Mouse (Mus musculus): ENCODE measurements around the gene Myo1h. TPM values are rescaled to one million over a fixed set of nuclear protein-coding genes. Genes with fewer than 3 reads are reported as not detected.

Gene Myo1h
- polyA plus RNA-seq (2012; rRNA removed), result 1.1 and 2.1 TPM in 2 replicates

DNA sequence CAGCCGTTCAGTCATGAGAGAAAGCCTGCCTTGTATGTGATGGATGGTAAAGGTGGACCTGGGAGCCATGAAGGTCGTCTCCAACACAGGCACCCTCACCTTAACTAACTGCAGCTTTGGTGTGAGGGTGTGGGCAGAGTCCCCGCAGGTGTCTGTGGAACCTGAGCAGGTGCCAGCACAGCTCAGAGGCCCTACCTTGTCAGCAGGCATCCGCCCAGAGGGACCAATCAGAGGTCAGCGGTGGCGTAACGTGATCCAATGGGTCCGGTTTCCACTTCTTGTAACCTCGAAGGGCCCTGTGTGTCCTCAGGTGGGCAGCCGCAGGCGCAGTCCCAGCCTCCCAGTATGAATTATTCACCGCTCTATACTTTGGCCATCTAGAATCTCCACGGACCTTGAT lies at the start of gene Myo1h:
TSS of gene Myo1h (plus strand) at position 293 of the 400 bp plus-strand sequence.

DNA sequence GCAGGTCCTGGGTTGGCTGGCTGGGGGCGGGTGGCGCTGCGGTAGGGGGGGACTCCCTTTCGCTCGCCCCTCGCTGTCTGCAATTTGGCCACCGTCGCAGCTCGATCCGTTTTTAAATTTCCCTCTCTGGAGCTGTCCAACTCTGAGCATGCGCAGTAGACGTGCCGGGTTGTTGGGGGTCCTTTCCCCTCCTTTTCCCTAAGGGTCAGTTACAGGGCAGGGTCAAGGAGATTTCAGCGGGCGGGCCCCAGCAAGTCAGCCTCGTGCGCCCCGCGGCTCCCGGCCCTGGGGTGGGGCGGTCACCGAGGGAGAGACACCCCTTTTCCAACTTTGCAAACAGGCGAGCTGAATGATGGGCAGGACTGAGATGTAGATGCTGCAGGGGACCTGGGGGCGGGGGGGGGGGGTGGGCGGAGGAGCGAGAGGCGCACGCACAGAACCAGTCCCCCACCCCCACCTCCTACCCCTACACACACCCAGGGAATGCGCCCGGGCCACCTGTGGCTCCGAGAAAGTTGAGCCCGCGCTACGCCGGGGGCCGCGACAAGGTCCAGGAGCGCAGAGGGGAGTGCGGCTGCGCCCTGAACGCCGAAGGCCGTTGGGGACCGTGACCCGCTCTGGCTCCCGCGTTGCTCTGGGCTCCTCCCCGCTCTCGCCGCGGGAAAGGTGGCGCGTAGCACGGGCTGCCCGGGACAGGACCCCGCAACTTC lies 15.1 kb upstream of the Myo1h start, which contains the start of gene Foxn4:
TSS of gene Foxn4 (minus strand) at position 115 of the 710 bp plus-strand sequence.

DNA sequence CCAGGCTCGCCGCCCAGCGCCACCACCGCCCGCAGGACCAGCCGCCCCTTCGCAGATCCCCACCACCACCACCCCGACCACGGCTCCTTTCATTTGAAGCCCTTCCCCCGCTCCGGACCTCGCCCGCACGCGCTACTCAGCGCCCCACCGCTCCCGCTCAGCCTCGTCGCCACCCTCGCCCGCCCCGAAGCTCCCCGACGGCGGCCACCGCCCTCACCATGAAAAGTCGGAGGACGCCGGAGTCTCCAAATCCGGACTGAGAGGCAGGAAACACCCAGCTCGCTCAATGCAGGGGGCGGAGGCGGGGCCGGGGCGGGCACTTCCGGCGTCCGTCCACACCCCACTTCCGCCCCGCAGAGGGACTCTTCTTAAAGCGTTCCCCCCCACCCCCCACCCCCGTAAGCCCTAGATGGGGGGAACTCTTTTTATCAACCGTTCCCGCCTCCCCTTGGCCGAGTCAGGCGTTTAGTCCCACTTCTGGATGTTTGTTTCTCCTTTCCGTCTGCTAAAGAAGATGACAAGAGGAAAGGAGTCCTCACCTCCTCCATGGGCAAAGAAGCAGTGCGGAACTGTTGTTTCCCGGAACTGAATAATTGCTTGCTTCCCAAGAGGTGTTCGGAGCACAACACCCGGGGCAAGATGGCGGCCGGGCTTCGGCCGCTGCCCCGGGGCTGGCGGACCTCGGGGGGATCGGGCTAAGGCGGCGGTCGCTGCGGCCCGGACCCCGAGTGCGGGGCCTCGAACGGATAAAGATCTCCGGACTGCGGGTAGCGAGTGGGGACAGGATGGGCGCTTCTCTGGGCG lies 91.4 kb downstream of the Myo1h start, which contains the start of the genes Kctd10 and Ube3b:
TSS of gene Kctd10 (minus strand) at position 300 of the 804 bp plus-strand sequence.
TSS of gene Ube3b (plus strand) at position 399 of the 804 bp plus-strand sequence.

Other genes with a start within 250 kb of the Myo1h start
- 27.5 and 40.6 TPM in 2 replicates for gene Usp30, start 223.7 kb upstream of the Myo1h start, polyA plus RNA-seq (2012; rRNA removed)
- gene Svop, start 197.6 kb upstream of the Myo1h start, polyA plus RNA-seq (2012; rRNA removed), result 0.13 and 0.20 TPM in 2 replicates
- gene Alkbh2, start 160.9 kb upstream of the Myo1h start, polyA plus RNA-seq (2012; rRNA removed), result 15.4 and 19.7 TPM in 2 replicates
- 19.1 and 26.7 TPM in 2 replicates for gene Ung, start 158.8 kb upstream of the Myo1h start, polyA plus RNA-seq (2012; rRNA removed)
- gene Acacb, start 142.6 kb upstream of the Myo1h start, polyA plus RNA-seq (2012; rRNA removed), result 30.3 and 32.6 TPM in 2 replicates
- 0.92 and 2.1 TPM in 2 replicates for gene Foxn4, start 15.4 kb upstream of the Myo1h start, polyA plus RNA-seq (2012; rRNA removed)
- 123 and 135 TPM in 2 replicates for gene Kctd10, start 91.3 kb downstream of the Myo1h start, polyA plus RNA-seq (2012; rRNA removed)
- gene Ube3b, start 91.4 kb downstream of the Myo1h start, polyA plus RNA-seq (2012; rRNA removed), result 90.5 and 103 TPM in 2 replicates
- gene Mmab, start 154.9 kb downstream of the Myo1h start, polyA plus RNA-seq (2012; rRNA removed), result 20.7 and 21.7 TPM in 2 replicates
- 57.3 and 65.5 TPM in 2 replicates for gene Mvk, start 155.1 kb downstream of the Myo1h start, polyA plus RNA-seq (2012; rRNA removed)